Mouse (Mus musculus): Measurements from ENCODE around the gene Caln1.

Gene Caln1

GRCm38 (mm10) chr5:130394386-130394785 lies 25.1 kb downstream of the Caln1 start:
- no peak for DNase-seq (ENCODE audit: low read depth, low spot score)

DNA sequence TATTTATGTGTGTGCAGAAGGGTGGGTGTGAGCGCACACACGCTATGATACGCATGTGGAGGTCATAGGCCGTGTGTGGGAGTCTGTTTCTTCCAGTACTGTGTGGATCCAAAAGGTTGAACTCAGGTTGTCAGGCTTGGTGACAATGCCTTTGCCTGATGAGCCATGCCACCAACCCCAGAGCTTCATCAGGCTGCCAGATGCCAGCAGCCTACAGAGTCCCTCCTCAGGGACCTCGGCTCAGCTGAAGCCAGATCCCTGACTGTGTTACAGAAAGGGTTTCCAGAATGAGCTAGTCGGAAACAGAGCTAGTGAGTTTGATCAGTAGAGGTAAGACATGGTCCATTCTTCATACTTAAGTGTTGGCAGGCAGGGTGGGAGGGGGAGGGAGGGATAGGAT lies 25.9 kb downstream of the Caln1 start:
- no peak for DNase-seq (ENCODE audit: low read depth, low spot score)

DNA sequence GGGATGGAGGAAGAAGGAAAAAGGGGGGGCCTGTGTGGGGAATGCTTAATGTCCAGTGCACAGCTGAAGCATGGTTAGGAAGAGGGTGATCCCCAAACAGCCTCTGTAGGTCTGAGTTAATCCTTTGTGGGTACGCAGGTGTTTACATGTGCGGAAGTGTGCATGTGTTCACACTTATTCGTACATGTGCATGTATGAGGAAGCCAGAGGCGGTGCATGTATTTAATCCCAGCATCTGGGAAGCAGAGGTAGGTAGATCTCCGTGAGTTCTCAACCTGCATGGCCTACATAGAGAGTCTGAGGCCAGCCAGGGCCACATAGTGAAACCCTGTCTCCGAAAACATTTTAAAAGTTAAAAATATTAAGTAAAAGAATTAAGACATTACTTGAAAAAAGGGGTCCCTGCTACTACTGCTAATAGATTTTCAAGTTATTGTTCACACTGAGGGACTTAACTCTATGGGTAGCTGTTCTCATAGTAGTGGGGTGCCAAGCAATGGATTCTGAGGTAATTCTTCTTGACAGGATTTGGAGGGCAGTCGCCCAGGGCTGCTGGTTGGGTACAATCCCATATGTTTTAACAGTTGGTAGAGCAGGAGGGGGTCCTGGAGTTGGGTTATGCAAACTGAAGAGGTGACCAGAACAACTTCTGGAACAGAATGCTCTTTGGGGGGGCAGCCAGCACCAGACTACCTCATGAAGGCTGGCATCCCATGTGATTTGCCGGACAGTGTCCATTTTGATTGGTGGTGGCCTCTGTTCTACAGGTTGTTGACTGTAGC lies 31.1 kb downstream of the Caln1 start:
- DNase-seq (ENCODE audit: low read depth, low spot score): no peak

GRCm38 (mm10) chr5:130405201-130405600 lies 35.9 kb downstream of the Caln1 start:
- peak; percentile 53 for DNase-seq (ENCODE audit: low read depth, low spot score)

DNA sequence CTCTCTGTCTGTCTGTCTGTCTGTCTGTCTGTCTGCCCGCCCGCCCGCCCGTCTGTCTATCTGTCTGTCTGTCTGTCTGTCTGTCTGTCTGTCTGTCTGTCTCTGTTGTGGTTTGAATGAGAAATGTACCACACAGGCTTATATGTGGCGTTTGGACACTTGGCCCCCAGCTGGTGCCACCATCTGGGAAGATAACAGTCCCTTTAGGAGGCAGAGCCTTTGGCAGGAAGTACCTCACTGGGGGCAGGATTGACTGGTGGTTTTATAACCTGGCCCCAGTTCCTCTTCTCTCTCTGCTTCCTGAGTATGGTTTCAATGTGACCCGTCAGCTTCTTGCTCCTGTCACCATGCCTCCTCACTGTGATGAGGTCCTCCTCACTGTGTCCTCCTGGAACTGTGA lies 40.5 kb downstream of the Caln1 start:
- DNase-seq (ENCODE audit: low read depth, low spot score): no peak

- no peak for DNase-seq (ENCODE audit: low read depth, low spot score)
Measured at GRCm38 (mm10) chr5:130411516-130411915, 42.3 kb downstream of the Caln1 start.

DNA sequence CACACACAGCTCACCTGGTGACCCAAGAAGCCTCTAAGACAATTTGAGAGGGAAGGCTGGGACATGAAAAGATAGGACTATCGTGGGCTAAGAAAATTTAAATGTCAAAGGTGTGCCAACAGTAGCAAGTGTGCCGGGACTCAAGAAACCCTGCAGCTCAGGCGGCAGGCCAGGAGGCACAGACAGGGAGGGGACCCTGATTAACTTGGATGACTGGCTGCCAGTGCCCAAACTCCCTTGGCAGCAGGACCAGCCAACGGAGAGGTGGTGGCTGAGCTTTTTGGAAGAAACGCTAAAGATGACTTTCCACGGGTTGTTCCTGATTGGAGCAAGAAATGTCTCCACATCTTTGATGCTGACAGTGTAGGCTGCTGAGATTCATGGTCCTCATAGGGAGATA lies 78.2 kb downstream of the Caln1 start:
- DNase-seq (ENCODE audit: low read depth, low spot score): no peak

DNA sequence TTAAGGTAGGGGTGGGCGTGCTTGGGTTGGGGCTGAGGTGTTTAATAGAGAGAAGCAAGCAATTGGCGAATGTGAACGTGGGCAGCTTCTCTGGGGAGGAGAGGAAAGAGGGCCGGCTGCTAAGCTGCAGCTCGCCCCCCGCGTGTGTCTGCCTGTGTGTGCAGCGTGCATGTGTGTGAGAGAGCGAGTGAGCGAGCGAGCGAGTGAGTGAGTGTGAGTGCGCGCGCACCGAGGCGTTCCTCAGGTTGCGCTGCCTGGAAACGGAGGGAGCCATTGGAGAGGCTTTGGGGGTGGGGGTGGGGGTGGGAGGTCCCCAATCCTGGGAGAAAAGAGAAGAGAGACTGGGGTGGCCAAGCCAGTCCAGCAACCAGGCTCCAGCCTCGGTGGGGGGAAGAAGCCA lies 79.2 kb downstream of the Caln1 start:
- DNase-seq (ENCODE audit: low read depth, low spot score): peak; percentile 16

- DNase-seq (ENCODE audit: low read depth, low spot score): peak; percentile 11
Measured at GRCm38 (mm10) chr5:130448931-130449856, 79.9 kb downstream of the Caln1 start.

GRCm38 (mm10) chr5:130450031-130450541 lies 80.8 kb downstream of the Caln1 start:
- DNase-seq (ENCODE audit: low read depth, low spot score): no peak

- DNase-seq (ENCODE audit: low read depth, low spot score): no peak
Measured at GRCm38 (mm10) chr5:130458076-130458475, 88.8 kb downstream of the Caln1 start.

DNA sequence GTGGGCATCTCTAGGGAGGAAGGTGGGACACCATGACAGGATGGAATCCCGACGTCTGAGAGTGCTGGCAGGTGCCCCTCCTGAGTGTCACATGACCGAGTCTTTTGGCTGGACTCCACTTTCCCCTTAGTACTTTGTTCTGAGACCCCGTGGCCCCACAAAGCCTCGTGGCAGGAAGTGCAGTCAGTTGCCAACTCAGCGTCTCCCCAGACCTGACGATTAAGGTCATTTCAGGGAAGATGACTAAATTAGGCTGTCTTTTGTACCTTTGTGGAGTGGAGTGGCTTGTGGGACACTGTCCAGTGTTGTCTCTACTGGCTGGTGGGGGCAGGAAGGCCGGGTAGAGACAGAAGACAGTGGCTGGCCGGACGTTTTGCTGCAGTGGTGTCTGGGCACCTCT lies 103.0 kb downstream of the Caln1 start:
- no peak for DNase-seq (ENCODE audit: low read depth, low spot score)

DNA sequence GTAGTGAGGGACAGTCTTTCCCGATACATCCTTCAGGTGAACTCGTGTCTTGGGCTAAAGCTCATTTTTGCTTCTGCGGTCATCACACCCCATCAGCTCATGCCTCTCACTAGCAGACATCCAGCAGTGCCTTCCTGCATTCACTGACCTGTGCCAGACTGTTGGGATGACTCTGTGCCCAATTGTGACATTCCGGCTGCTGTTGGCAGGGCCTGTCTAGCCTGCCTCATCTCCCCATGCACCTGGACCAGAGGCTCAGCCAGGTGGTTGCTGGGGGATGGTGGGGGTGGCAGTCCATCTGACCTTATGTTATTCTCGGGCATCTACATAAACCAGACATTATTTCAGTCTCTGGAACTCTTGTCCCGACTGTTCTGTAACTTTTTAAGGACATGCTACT lies 105.6 kb downstream of the Caln1 start:
- DNase-seq (ENCODE audit: low read depth, low spot score): no peak

GRCm38 (mm10) chr5:130476741-130477140 lies 107.5 kb downstream of the Caln1 start:
- DNase-seq (ENCODE audit: low read depth, low spot score): no peak

DNA sequence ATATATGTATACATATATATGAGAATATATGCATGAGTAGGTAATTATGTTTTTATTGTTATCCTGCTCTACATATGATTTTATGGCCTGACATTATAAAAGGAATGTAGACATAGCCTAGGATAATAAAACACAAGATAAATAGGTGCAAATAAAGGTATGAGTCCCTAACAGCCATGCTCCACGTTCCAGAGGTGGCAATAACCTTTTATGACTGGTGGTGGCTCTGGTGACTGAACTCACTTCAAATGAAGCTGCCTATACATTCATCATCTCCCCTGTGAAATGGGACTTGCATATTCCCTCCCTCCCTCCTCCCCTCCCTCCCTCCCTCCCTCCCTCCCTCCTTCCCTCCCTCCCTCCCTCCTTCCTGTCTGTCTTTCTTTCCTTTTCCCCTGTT lies 111.0 kb downstream of the Caln1 start:
- no peak for DNase-seq (ENCODE audit: low read depth, low spot score)

DNA sequence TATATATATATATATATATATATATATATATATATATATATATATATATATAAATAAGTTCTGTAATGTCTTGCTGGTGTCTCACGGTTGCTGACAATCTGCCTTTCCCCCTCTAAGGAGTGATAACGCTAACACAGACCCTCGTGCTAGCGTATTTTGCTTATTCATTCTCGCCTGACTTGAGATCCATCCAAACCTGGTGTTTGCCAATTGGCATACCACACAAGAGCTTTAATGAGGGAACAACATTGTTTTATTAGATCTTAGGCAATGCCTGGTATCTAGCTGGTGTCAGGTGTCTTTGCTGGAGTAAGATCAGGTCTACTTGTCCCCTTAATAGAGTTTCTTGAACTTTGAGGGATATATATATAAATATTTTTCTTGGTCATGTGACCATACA lies 122.2 kb downstream of the Caln1 start:
- no peak for DNase-seq (ENCODE audit: low read depth, low spot score)

DNA sequence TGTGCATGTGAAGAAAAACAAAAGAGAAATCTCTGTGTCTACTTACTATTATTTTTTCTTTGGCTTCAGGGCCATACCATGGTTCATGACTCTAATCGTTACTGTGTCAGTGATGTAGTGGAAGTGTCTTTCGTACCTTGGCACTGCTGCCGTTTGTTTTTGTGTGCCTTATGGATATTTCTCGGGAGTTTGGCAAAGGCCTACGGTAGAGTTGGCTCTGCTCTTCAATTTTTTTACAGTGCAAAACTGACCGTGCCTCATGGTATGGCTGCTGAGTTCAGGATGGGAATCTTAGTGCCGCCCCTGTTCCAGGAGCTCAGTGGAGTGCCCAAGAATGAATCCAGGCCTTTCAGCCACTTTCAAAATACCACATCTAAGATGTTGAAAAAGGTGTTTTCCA lies 123.0 kb downstream of the Caln1 start:
- no peak for DNase-seq (ENCODE audit: low read depth, low spot score)

DNA sequence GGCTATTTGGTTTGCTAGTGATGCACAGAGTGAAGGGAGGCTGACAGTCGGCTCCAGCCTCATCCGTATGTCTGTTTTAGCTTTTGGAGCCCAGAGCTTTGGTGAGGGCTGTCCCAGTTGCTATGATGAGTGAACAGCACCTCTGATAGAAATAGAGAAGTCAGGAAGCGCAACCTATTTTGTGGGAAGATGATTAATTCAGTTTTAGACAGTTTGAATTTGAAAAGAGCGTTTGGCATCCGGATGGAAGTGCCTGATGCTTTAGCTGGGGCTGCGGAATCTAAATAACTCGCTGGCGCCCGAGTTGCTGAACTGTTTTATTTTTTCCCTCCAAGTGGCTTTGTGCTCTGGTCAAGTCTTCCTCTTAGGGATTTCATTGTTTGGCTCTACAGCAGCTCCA lies 133.3 kb downstream of the Caln1 start:
- DNase-seq (ENCODE audit: low read depth, low spot score): no peak

- DNase-seq (ENCODE audit: low read depth, low spot score): no peak
Measured at GRCm38 (mm10) chr5:130504891-130505290, 135.6 kb downstream of the Caln1 start.

- DNase-seq (ENCODE audit: low read depth, low spot score): no peak
Measured at GRCm38 (mm10) chr5:130510516-130510915, 141.3 kb downstream of the Caln1 start.

GRCm38 (mm10) chr5:130515395-130515794 lies 146.1 kb downstream of the Caln1 start:
- no peak for DNase-seq (ENCODE audit: low read depth, low spot score)

- no peak for DNase-seq (ENCODE audit: low read depth, low spot score)
Measured at GRCm38 (mm10) chr5:130520527-130520926, 151.3 kb downstream of the Caln1 start.

- no peak for DNase-seq (ENCODE audit: low read depth, low spot score)
Measured at GRCm38 (mm10) chr5:130527416-130527815, 158.2 kb downstream of the Caln1 start.
